Mouse (Mus musculus) C2C12 (cell line): ENCODE data around the gene Lbx1.
A peak's percentile ranks its signal among the peaks of the same experiment; 100 is the strongest.

Source experiments
- CEBPB ChIP-seq: IDR thresholded peaks from one replicate; pipeline ENCODE4 v1.6.1; 2011; ENCODE audit warnings: low read depth, mild to moderate bottlenecking, control low read depth, moderate library complexity
- CTCF ChIP-seq: IDR thresholded peaks from one replicate; pipeline ENCODE4 v1.5.1; 2011; ENCODE audit not compliant: control insufficient read depth, insufficient read depth, insufficient read length
- FOSL1 ChIP-seq: IDR thresholded peaks from one replicate; pipeline ENCODE4 v1.8.0; 2011; ENCODE audit warnings: mild to moderate bottlenecking, low read length; ENCODE audit not compliant: poor library complexity, insufficient read depth, severe bottlenecking
- MAX ChIP-seq: IDR thresholded peaks from one replicate; pipeline ENCODE4 v1.6.1; 2011; ENCODE audit warnings: mild to moderate bottlenecking, control low read depth
- MYOD1 ChIP-seq: IDR thresholded peaks from one replicate; pipeline ENCODE4 v1.6.1; 2011; ENCODE audit warnings: low read depth; ENCODE audit not compliant: control insufficient read depth, insufficient read length
- MYOG ChIP-seq: IDR thresholded peaks from one replicate; pipeline ENCODE4 v1.6.1; 2011; ENCODE audit not compliant: control insufficient read depth, insufficient read length; ENCODE audit errors: extremely low read depth
- USF1 ChIP-seq: IDR thresholded peaks from one replicate; pipeline ENCODE4 v1.6.1; 2011; ENCODE audit warnings: low read depth, mild to moderate bottlenecking, control low read depth, moderate library complexity

DNA sequence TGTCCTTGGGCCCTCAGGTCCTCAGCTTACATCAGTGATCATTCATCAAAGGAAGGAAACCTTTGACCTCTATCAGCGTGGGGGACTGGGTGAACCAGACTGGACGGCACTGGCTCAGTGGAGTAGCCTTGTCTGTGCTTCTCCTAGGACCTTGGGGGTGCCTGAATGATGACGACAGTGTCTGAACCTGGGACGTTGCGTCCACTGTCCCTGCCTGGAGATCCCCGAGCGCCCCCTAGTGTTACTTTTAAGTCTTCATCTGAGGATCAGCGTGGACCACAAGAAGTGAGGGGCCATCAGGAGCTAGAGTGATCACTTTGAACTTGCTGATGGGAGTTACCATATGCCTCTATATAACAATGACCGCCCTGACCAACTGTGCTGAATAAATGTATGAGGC lies 19.4 kb downstream of the Lbx1 start:
- TF ChIP-seq CTCF (peak; percentile 38), MYOG (no peak), MYOD1 (no peak), FOSL1 (no peak), USF1 (no peak), CEBPB (no peak), MAX (no peak)
